Mouse (Mus musculus): ENCODE data around the gene Rassf10.

Gene Rassf10

GRCm38 (mm10) chr7:112957630-112958029 lies 3.9 kb downstream of the Rassf10 start:
- DNase-seq (ENCODE audit: low read depth) = no peak

- no peak for DNase-seq (ENCODE audit: low read depth)
These were observed 12.6 kb downstream of the Rassf10 start for GRCm38 (mm10) chr7:112966382-112966781.

GRCm38 (mm10) chr7:112966786-112967185 lies 13.0 kb downstream of the Rassf10 start:
- no peak for DNase-seq (ENCODE audit: low read depth)

DNA sequence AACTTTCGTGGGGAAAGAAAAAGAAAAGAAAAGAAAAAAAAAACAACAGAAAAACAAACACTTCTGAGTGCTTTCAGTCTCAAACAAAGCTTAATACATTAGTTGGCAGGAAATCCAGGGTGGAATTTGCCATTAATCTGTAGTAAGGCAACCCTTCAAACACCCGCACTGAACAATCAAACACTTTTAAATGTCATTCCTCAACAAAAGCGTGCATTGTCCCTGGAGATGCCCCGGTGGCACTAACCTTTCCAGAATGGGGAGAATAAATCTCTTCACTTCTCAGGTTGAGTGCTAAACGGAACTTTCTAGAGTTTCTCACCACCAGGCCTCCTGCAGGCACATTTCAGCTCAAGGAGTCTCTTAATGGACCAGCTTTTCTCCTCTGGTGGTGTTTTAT lies 29.6 kb downstream of the Rassf10 start:
- no peak for DNase-seq (ENCODE audit: low read depth)

GRCm38 (mm10) chr7:112984704-112985577 lies 31.2 kb downstream of the Rassf10 start:
- no peak for DNase-seq (ENCODE audit: low read depth)

DNA sequence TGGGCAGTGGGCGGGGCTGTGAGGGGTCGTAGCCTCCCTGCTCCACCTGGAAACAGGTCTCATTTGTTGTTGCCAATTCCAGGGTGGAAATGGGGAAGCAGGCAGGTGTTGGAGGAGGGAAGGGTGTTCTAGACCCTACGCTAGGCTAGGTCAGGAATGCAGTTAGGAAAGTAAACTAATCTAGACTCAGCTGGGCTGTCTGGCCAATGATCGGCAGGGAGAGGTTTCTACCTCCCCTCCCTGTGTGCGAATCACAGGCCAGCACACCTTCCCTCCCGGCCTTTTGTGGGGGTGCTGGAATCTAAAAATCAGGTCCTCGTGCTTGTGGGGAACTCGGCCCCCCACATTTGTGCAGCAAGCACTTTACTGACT lies 31.8 kb downstream of the Rassf10 start:
- no peak for DNase-seq (ENCODE audit: low read depth)

DNA sequence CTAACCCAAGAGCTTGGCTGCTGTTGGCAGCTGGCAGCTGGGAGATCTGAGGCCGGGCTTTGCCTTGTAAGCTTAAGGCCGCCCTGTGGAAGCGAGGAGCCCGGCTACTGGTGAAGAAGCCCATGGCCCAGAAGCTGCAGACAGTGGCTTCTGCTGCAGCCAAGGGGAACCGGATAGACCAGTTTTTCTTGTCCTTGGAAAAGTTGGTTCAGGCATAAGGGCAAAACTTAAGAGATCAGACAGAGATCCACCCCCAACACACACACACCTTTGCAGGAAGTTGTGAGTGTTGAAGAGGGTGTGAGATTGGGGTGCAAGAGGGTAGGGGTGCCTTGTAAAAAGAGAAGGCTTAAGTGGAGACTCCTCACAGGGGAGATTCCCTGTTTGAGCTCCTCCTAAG lies 39.2 kb downstream of the Rassf10 start:
- DNase-seq (ENCODE audit: low read depth) = no peak

DNA sequence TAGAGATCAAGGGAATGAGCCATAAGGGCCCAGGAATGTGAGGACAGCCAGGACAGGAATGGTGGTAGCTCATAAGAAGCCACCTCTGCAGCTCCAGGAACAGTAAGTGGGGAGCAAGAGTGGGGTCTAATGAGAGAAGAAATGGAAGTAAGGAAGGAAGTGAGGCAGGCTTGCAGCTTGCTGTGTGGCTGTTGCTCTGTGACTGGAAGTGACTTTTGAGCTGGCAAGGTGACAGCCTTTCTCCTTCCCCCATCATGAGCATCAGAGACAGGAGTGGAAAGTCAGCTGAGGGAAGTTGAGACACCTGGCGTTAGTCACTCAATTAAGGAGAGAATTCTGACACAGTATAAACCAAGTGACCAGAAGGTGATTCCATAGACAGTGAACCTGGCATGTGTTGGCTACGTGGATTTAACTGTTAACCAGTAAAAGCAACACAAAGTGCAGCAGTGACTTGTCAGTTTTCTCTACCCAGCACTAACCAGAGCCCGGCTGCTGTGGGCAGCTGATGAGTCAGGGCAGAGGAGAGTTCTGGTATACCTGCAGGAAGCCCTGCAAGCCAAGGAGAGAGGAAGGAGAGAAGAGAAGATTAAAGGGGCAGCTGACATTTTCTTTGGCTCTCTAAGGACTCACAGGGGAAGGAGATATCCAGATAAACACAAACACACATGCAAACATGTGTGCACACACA lies 49.9 kb downstream of the Rassf10 start:
- no peak for DNase-seq (ENCODE audit: low read depth)

DNA sequence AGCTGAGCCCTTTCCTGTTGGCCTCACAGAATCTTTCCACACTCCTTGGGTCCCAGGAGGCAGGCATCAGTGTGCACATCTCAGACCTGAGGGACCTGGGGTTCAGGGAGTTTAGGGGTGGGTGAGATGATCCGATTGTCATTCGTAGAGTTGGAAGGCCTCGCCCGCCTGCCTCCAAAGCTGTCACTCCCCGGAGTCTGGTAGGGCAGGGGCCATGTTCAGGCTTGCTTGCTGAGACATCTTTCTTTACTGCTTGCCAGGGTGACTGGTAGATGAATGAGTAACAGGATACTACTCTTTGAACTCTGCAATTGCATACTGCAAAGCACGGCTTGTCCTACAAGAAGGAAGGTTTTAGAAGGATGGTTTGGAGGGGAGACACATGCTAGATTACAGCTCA lies 52.0 kb downstream of the Rassf10 start:
- DNase-seq (ENCODE audit: low read depth) = no peak

All from naive thymus-derived CD4-positive, alpha-beta T cell, adult 2 months (primary cell).